Mouse (Mus musculus) neural tube, embryonic 11.5 days (tissue): ENCODE measurements around the gene Ccin. TPM values are rescaled to one million over a fixed set of nuclear protein-coding genes. Genes with fewer than 3 reads are reported as not detected.

Source experiments
- polyA plus RNA-seq: library from polyadenylated mRNA; unstranded; fragments of >200 nt; fragmentation: Nextera tagmentation; extraction: Ambion mirVana; gene quantifications from 2 replicates; pipeline ENCODE4 v1.2.1, GENCODE M21; 2014

The Ccin gene
- polyA plus RNA-seq, 1 experiment from 2014 or later = not detected

Other genes starting within 250 kb of the Ccin start
- gene Olfr159, start 212.5 kb upstream of the Ccin start, polyA plus RNA-seq = not detected in 2 replicates
- not detected in 2 replicates for gene Olfr156, start 159.6 kb upstream of the Ccin start, polyA plus RNA-seq
- gene Olfr157, start 143.3 kb upstream of the Ccin start, polyA plus RNA-seq = not detected in 2 replicates
- gene Olfr155, start 131.9 kb upstream of the Ccin start, polyA plus RNA-seq = not detected in 2 replicates
- gene Reck, start 108.0 kb upstream of the Ccin start, polyA plus RNA-seq = 15.9 and 18.5 TPM in 2 replicates
- 109 and 117 TPM in 2 replicates for gene Glipr2, start 26.1 kb upstream of the Ccin start, polyA plus RNA-seq
- gene Clta, start 21.0 kb downstream of the Ccin start, polyA plus RNA-seq = 257 and 258 TPM in 2 replicates
- 22.3 and 23.2 TPM in 2 replicates for gene Gne, start 100.7 kb downstream of the Ccin start, polyA plus RNA-seq